Mouse (Mus musculus): Measurements from ENCODE around the gene Mtrf1l. TPM values are rescaled to one million over a fixed set of nuclear protein-coding genes. Genes with fewer than 3 reads are reported as not detected.
A peak's percentile ranks its signal among the peaks of the same experiment; 100 is the strongest.

The Mtrf1l gene
- polyA plus RNA-seq, 1 experiment from 2014 or later, result 13.0 TPM

DNA sequence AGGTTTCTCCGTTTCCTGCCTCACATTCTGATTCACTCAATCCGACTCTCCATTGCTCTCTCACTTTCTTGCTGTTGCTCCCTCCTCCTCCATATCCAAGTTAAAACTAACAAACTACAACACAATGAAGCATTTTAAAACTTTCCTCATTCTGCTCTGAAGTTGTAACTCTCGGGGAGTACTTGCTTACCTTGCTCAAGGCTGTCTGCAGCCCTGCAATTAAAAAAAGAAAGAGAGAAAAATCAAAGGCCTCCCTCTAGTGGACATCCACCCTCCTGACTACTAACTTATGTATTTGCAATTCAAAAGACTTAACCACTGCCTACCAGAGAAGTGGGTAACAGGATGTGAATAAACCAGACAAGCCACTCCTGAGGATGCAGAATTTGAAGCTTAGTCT, 1.1 kb upstream of the Mtrf1l start:
- ATAC-seq (ENCODE audit: low FRiP score), result no peak

DNA sequence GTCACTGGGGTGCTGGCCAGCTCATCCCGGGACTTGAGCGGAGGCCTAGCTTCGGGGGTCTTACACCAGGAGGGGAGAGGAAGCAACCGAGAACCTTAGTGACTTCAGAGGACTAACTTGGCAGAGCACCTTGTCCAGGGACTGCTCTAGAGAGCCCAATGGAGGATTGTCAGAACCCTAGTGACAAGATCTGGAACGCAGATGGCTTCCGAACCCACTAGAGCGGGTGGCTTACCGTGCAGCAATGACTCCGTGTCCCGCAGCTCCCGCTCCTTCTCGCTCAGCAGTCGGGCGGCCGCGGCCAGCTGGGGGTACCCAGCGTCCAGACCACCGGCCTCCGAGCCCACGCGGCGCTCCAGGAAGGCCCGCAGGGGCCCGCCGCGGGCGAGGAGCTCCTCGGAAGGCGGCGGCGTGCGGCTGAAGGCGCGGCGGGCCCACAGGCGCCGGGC, 395 bp downstream of the Mtrf1l start:
- H3K4me1 ChIP-seq, result peaks cover 20% of the 10 kb centered on the region
- H3K9ac ChIP-seq, result peak overlapping the region; percentile 90
- under 1% methylated on average over 37 of the region's 37 CpGs for WGBS
- no peaks in the 10 kb centered on the region for H3K9me3 ChIP-seq
- peak overlapping the region; percentile 85 for H3K27ac ChIP-seq
- peaks cover 15% of the 10 kb centered on the region for H3K36me3 ChIP-seq (replicated peaks)
- peak overlapping the region; percentile 89 for H3K4me3 ChIP-seq (replicated peaks)
- H3K27me3 ChIP-seq, result no peaks in the 10 kb centered on the region
- H3K4me2 ChIP-seq, result peak overlapping the region; percentile 63
- ATAC-seq (ENCODE audit: low FRiP score), result no peak; the same call in 1 of the 2 replicates

More for the DNA sequence above, 1.1 kb upstream of the Mtrf1l start:
- 0% methylated on average over 3 of the region's 3 CpGs for whole genome bisulfite sequencing
- H3K9me3 ChIP-seq, result no peaks in the 10 kb centered on the region
- H3K36me3 ChIP-seq (replicated peaks), result peaks cover 1% of the 10 kb centered on the region
- peak overlapping the region; percentile 41; the same call in 1 of the 2 replicates for H3K9ac ChIP-seq
- H3K4me3 ChIP-seq (replicated peaks), result peak overlapping the region; percentile 89
- no peaks in the 10 kb centered on the region for H3K27me3 ChIP-seq
- peaks cover 20% of the 10 kb centered on the region for H3K4me1 ChIP-seq
- H3K4me2 ChIP-seq, result peak overlapping the region; percentile 63
- H3K27ac ChIP-seq, result peak overlapping the region; percentile 85

DNA sequence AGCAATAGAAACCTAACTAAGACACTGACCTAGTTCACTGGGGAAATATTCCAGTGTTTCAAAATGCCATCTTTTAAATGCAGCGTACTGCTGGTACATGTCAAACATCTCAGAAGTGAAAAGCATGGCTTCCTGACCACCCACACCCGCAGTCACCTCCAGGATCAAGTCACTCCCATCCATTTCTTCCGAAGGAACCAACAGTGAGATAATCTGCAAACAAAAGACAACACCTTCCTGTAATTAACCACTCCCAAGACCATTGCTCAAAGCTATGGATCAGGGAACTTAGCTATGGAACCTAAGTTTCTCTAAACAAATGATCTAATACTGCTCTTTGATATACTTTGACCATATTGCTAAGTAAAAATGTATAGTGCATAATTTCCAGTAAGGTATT, 4.9 kb downstream of the Mtrf1l start:
- Histone ChIP-seq H3K27me3 (no peaks in the 10 kb centered on the region), H3K4me1 (peaks cover 13% of the 10 kb centered on the region), H3K9me3 (no peaks in the 10 kb centered on the region), H3K9ac (no peak overlapping the region), H3K4me3 (replicated peaks) (no peak overlapping the region), H3K36me3 (replicated peaks) (peaks cover 51% of the 10 kb centered on the region), H3K4me2 (no peak overlapping the region), H3K27ac (no peak overlapping the region)
- ATAC-seq (ENCODE audit: low FRiP score), result no peak
- WGBS, result 85% methylated on average over 3 of the region's 3 CpGs

DNA sequence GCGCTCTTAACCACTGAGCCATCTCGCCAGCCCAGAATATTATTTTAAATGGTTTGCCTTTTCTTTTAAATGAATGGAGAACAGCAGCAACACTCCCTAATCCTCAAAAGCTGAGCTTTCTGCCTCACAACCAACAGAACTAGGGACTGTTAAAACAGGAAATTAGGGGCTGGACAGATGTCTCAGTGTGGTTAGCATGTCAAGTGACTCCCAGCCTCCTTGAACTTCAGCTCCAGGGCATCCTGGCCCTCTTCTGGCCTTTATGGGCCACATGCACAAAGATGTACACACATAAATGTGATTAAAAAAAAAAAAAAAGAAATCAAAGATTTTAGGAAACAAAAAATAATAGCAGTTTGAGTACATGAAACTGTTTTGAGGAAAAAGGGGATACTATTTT, 7.7 kb downstream of the Mtrf1l start:
- Histone ChIP-seq H3K4me1 (no peaks in the 10 kb centered on the region; the same call in 1 of the 2 replicates), H3K27me3 (no peaks in the 10 kb centered on the region), H3K4me3 (replicated peaks) (no peak overlapping the region), H3K27ac (no peak overlapping the region), H3K9ac (no peak overlapping the region), H3K36me3 (replicated peaks) (peaks cover 77% of the 10 kb centered on the region), H3K4me2 (no peak overlapping the region), H3K9me3 (no peaks in the 10 kb centered on the region)
- 98% methylated on average over 2 of the region's 2 CpGs for WGBS
- no peak for ATAC-seq (ENCODE audit: low FRiP score)

DNA sequence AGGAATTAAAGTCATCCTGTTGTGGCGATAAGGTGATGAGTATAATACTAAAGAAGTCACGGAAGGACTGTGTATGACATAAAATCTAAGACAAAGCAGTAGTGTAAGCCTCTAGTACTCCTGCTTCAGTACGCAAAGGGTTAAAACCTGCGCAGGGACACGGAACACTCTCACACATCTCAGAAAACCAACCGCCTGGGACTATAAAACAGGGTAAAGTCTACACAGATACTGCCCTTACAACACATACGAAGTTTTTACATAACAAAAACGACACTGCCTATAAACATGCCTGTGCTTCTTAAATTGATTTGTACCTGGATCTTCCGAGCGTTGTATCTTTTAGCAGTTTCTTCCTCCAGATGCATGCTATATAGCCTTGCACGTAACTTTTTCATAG, 10.0 kb downstream of the Mtrf1l start:
- H3K4me1 ChIP-seq, result no peaks in the 10 kb centered on the region
- no peak overlapping the region for H3K9ac ChIP-seq
- H3K9me3 ChIP-seq, result no peaks in the 10 kb centered on the region
- H3K27me3 ChIP-seq, result no peaks in the 10 kb centered on the region
- no peak overlapping the region for H3K4me3 ChIP-seq (replicated peaks)
- no peak for ATAC-seq (ENCODE audit: low FRiP score)
- no peak overlapping the region for H3K4me2 ChIP-seq
- H3K36me3 ChIP-seq (replicated peaks), result peaks cover 68% of the 10 kb centered on the region
- 93% methylated on average over 11 of the region's 11 CpGs for WGBS
- no peak overlapping the region for H3K27ac ChIP-seq

DNA sequence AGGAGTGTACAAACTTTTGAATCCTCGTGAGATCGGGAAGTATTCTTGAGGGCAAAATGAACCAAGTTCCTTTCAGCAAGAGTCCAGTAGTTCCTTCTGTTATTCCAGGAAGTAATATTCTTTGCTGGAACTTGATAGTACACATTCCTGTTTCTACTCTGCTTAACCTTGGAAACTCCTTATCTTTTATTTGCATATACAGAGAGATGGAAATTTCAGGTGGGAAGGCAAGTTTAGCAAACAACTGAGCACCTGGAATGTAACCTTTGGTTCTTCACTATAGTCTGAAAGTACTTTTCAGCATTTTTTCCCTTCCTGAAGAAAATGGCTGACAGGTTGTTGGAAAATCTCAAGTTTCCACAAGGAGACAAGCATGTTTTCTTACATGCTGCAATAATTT, 16.0 kb downstream of the Mtrf1l start:
- peaks cover 24% of the 10 kb centered on the region for H3K4me1 ChIP-seq
- H3K9me3 ChIP-seq, result no peaks in the 10 kb centered on the region
- no peak for ATAC-seq (ENCODE audit: low FRiP score)
- H3K36me3 ChIP-seq (replicated peaks), result peaks cover 17% of the 10 kb centered on the region
- no peak overlapping the region for H3K4me3 ChIP-seq (replicated peaks)
- no peak overlapping the region for H3K9ac ChIP-seq
- no peak overlapping the region for H3K4me2 ChIP-seq
- no peak overlapping the region for H3K27ac ChIP-seq
- H3K27me3 ChIP-seq, result no peaks in the 10 kb centered on the region
- WGBS, result 87% methylated on average over 2 of the region's 2 CpGs

DNA sequence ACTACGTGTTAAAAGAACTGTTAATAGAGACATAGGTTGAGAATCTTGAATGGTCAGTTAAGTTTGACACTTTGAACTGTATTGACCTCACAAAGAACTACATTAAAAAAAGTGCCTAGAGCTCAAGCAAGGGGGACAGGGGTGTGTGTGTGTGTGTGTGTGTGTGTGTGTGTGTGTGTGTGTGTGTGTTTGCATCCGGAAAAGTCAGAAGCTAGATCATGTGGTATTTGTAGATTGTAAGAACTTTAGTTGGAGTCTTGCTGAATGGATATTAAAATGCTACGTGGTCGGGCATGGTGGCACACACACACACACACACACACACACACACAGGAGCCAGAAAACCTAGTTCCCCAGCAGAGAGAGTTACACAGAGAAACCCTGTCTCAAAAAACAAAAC, 16.7 kb downstream of the Mtrf1l start:
- WGBS, result 92% methylated on average over 4 of the region's 4 CpGs
- Histone ChIP-seq H3K4me3 (replicated peaks) (no peak overlapping the region), H3K9ac (no peak overlapping the region), H3K4me1 (peaks cover 31% of the 10 kb centered on the region), H3K9me3 (no peaks in the 10 kb centered on the region), H3K27ac (no peak overlapping the region), H3K36me3 (replicated peaks) (peaks cover 13% of the 10 kb centered on the region), H3K27me3 (no peaks in the 10 kb centered on the region), H3K4me2 (no peak overlapping the region)
- ATAC-seq (ENCODE audit: low FRiP score), result no peak

DNA sequence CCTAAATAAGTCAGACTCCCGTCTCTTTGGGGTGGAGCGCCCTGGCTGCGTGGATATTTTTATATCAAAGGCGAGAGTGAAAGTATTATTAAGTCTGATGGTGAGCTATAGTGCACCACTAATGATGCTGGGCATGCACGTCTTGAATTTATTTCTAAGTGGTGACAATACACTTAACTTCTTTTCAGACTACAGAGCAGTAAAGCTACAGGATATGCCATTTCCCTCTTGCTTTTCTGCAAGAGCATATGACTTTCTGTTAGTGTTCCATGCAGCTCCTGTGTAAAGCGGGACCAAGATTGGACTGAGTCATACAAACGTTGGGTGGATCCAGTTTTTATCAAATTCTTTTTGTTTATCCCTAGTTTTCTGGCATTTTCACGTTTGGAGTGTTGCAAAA, 17.3 kb downstream of the Mtrf1l start:
- 16% methylated on average over 8 of the region's 8 CpGs for WGBS
- Histone ChIP-seq H3K4me1 (peaks cover 35% of the 10 kb centered on the region), H3K4me2 (peak overlapping the region; percentile 87), H3K27ac (peak overlapping the region; percentile 93), H3K9me3 (no peaks in the 10 kb centered on the region), H3K36me3 (replicated peaks) (peaks cover 13% of the 10 kb centered on the region), H3K9ac (peak overlapping the region; percentile 58), H3K4me3 (replicated peaks) (peak overlapping the region; percentile 80), H3K27me3 (no peaks in the 10 kb centered on the region)
- no peak for ATAC-seq (ENCODE audit: low FRiP score)

DNA sequence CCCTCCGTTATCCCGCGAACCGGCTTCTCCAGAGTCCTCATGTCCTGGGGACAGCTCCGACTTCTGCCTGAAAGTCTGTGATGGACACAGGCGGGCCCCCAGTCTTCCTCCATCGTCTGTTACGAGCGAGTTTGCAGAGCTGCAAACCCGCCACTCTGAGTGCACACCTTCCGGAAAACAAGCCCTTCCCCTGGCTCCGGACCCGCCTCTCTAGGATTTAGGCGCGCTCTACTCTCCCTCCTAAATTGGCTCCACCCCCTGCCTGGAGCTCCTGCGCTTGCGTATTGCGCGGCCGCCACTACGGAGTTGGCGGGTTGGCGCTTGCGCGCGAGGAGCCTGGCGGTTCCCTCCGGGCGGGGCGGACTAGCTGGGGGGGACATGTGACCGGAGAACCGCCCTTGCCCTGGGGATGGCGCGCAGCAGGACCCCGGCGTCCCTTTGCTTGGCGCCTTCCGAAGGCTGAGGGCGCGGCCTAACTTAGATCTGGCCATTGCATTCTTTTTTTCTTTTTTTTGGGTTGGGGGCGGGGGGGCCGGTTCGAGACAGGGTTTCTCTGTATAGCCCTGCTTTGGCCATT, 17.9 kb downstream of the Mtrf1l start:
- Histone ChIP-seq H3K36me3 (replicated peaks) (peaks cover 15% of the 10 kb centered on the region), H3K9me3 (no peaks in the 10 kb centered on the region), H3K4me2 (peak overlapping the region; percentile 87), H3K27ac (peak overlapping the region; percentile 93), H3K9ac (peak overlapping the region; percentile 58), H3K27me3 (no peaks in the 10 kb centered on the region), H3K4me3 (replicated peaks) (peak overlapping the region; percentile 80), H3K4me1 (peaks cover 38% of the 10 kb centered on the region)
- under 1% methylated on average over 43 of the region's 43 CpGs for WGBS
- ATAC-seq (ENCODE audit: low FRiP score), result peak; percentile 93

DNA sequence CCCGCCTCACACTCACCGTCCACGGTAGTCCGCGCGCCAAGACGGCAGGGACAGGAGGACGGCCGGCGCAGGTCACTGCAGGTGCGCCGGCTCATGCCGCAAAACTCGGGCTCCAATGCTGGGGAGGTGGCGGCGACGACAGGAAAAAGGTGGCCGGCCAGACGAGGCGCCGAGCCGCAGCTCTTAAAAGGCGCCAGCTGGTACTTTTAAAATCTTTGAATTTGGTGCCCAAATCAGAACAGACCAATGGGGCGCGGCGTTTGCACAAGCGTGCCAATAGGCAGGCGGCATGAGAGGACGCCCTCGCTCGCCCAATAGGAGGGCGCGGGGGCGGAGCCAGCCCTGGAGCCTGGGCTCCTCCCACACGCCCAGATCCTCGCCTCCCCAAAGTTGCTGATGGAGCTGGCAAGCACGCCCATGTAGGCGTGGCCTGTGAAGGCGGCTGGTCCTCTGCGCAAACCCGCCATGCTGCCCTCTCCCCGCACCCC, 18.4 kb downstream of the Mtrf1l start, which contains the start of gene Fbxo5:
Gene Fbxo5 (minus strand): TSS at position 358 of the 488 bp plus-strand sequence.
- ATAC-seq (ENCODE audit: low FRiP score), result peak; percentile 97
- H3K4me3 ChIP-seq (replicated peaks), result peak within 1 kb of the TSS; percentile 80
- H3K4me2 ChIP-seq, result peak within 1 kb of the TSS; percentile 87
- no peaks in the 10 kb centered on the region for H3K27me3 ChIP-seq
- peaks cover 20% of the 10 kb centered on the region for H3K36me3 ChIP-seq (replicated peaks)
- H3K9ac ChIP-seq, result peak within 1 kb of the TSS; percentile 78
- H3K4me1 ChIP-seq, result peaks cover 38% of the 10 kb centered on the region
- under 1% methylated on average over 41 of the region's 42 CpGs for WGBS
- H3K9me3 ChIP-seq, result no peaks in the 10 kb centered on the region
- H3K27ac ChIP-seq, result peak within 1 kb of the TSS; percentile 93

DNA sequence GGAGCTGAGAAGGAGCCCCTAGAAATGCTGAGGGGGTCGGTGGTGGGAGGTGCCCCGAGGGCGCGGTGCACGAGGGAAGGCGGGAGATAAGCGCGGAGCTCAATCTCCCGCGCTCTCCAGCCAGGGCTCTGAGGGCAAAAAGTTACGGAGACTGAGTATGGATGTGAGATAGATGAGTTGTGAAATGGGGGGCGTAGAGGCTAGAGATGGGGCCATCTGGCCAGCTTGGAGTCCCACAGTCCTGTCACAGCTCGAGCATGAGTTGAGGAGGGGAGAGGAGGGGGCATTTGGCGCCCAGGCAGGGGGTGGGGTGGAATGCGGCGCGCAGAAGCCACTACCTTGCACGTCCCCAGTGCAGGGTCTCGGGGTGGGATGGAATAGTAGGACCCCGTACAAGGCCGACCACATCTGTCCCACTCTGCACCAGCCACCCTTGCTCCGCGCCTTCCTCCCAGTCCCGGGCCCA, 19.0 kb downstream of the Mtrf1l start:
- peaks cover 26% of the 10 kb centered on the region for H3K36me3 ChIP-seq (replicated peaks)
- peak overlapping the region; percentile 78 for H3K9ac ChIP-seq
- no peaks in the 10 kb centered on the region for H3K27me3 ChIP-seq
- peak overlapping the region; percentile 80 for H3K4me3 ChIP-seq (replicated peaks)
- H3K4me1 ChIP-seq, result peaks cover 38% of the 10 kb centered on the region
- no peaks in the 10 kb centered on the region for H3K9me3 ChIP-seq
- H3K4me2 ChIP-seq, result peak overlapping the region; percentile 87
- H3K27ac ChIP-seq, result peak overlapping the region; percentile 89
- WGBS, result under 1% methylated on average over 24 of the region's 24 CpGs
- ATAC-seq (ENCODE audit: low FRiP score), result peak; percentile 43

DNA sequence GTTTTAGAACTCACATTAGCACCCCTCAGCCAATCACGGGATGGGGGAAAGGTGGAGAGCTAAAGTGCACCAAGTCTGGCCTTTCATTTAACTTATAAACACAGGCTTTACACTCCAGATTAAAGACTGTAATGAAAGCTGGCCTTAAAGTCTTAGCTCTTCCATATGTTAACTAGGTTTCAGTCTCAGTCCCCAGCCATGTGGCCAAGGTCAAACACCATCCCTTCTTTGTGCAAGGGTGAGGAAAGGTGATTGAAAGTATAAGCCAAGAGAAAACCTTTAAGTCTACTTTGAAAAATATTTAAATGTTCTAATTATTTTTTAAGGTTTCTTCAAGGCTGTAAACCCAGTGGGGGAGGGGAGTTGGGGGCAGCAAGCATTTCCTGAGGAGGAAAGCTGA, 20.0 kb downstream of the Mtrf1l start:
- Histone ChIP-seq H3K36me3 (replicated peaks) (peaks cover 29% of the 10 kb centered on the region), H3K27me3 (no peaks in the 10 kb centered on the region), H3K4me2 (peak overlapping the region; percentile 87), H3K4me3 (replicated peaks) (peak overlapping the region; percentile 80), H3K4me1 (peaks cover 38% of the 10 kb centered on the region), H3K9ac (peak overlapping the region; percentile 78), H3K27ac (no peak overlapping the region), H3K9me3 (no peaks in the 10 kb centered on the region)
- 6% methylated on average over 1 of the region's 1 CpGs for WGBS
- ATAC-seq (ENCODE audit: low FRiP score), result no peak

DNA sequence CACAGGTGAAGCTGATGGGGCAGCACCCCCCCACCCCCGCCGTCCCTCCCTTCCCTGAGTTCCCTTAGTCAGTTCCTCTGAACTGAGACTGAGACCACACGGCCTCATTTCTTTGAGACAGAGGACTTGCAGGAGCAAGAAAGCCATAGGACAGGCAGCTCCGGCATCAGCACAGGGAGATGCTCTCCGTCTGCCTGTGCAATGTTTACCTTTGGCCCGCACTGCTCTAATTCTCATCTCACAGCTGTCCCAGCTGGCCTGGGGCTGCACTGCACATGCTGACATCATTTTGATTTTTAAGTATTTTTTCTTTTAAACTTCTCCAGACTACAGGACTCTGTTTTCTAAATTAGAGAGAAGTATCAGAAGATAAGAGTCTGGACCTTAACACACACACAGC, 20.8 kb downstream of the Mtrf1l start:
- Histone ChIP-seq H3K27me3 (no peaks in the 10 kb centered on the region), H3K4me3 (replicated peaks) (peak overlapping the region; percentile 80), H3K4me1 (peaks cover 38% of the 10 kb centered on the region), H3K36me3 (replicated peaks) (peaks cover 38% of the 10 kb centered on the region), H3K9me3 (no peaks in the 10 kb centered on the region), H3K4me2 (peak overlapping the region; percentile 87), H3K9ac (peak overlapping the region; percentile 78), H3K27ac (no peak overlapping the region)
- no peak for ATAC-seq (ENCODE audit: low FRiP score)
- 45% methylated on average over 6 of the region's 6 CpGs for WGBS

All from forebrain, embryonic 12.5 days (tissue).